Mouse (Mus musculus) forebrain, embryonic 10.5 days (tissue): ENCODE measurements at regions not wholly inside any gene's neighbourhood (a gene's known extent, or its start where the extent isn't known, plus 50 kb on each side); places are given as distances from the start of the nearest gene placed in this dataset.

Experiments
- DNase-seq: peaks from one replicate; pipeline ENCODE4 v3.0.0-alpha.2; 2017; ENCODE audit warnings: low spot score; ENCODE audit errors: extremely low spot score
- H3K27ac ChIP-seq: fragments of 300-500 bp; sonication (generic); 2 replicates; pipeline ENCODE4 v1.5.1; 2016; ENCODE audit warnings: mild to moderate bottlenecking
- H3K27me3 ChIP-seq: fragments of 300-500 bp; sonication (generic); 2 replicates; pipeline ENCODE4 v1.6.1; 2016; ENCODE audit warnings: mild to moderate bottlenecking; ENCODE audit not compliant: poor library complexity, severe bottlenecking
- H3K36me3 ChIP-seq: fragments of 300-500 bp; sonication (generic); replicated peaks from 2 replicates; pipeline ENCODE4 v1.6.1; 2016; ENCODE audit warnings: mild to moderate bottlenecking, moderate library complexity
- H3K4me1 ChIP-seq: fragments of 300-500 bp; sonication (generic); 2 replicates; pipeline ENCODE4 v1.6.1; 2016
- H3K4me3 ChIP-seq: fragments of 300-500 bp; sonication (generic); 2 replicates; pipeline ENCODE4 v1.5.1; 2016; ENCODE audit warnings: mild to moderate bottlenecking, moderate library complexity
- H3K9me3 ChIP-seq: fragments of 300-500 bp; sonication (generic); 2 replicates; pipeline ENCODE4 v1.6.1; 2016; ENCODE audit warnings: mild to moderate bottlenecking, moderate library complexity
- WGBS: fragments of 180-500 bp; shearing (Covaris S2); methylation state at CpG from one replicate; pipeline ENCODE4 v1.1.7; 2016; 5-methylcytosine and 5-hydroxymethylcytosine counted together

GRCm38 (mm10) chr2:172756472-172756860 is 183.7 kb downstream of the Bmp7 start:
- Histone ChIP-seq H3K4me1 (peaks cover 86% of the 10 kb centered on the region), H3K27ac (peak overlapping the region; percentile 80), H3K36me3 (no peaks in the 10 kb centered on the region), H3K4me3 (peak overlapping the region; percentile 3; the same call in 1 of the 2 replicates), H3K27me3 (peaks cover 100% of the 10 kb centered on the region), H3K9me3 (no peaks in the 10 kb centered on the region)
- WGBS, result 14% methylated on average over 8 of the region's 8 CpGs
- DNase-seq, result no peak

DNA sequence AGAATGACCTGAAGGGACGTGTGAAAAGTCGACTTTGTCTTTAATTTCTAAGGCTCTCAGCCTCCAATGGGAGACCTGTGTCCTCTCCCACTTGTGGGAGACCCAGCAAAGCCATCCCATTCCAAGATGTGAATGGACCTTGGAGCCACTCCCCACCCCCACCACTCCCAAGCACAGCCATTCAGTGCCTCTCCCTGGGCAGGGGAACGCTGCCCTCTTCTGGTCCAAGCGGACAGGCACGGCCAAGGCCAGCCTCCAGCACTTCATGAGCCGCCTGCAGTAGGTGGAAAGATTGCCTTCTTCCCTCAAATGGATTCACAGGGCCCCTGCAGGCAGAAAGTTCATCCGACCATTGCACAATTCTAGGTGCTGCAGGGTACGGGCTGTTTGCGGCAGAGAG is 181.6 kb downstream of the Bmp7 start:
- no peak overlapping the region for H3K4me3 ChIP-seq
- H3K36me3 ChIP-seq, result no peaks in the 10 kb centered on the region
- no peaks in the 10 kb centered on the region for H3K9me3 ChIP-seq
- DNase-seq, result peak; percentile 87
- 4% methylated on average over 9 of the region's 9 CpGs for WGBS
- H3K27me3 ChIP-seq, result peaks cover 100% of the 10 kb centered on the region
- H3K4me1 ChIP-seq, result peaks cover 71% of the 10 kb centered on the region
- H3K27ac ChIP-seq, result peak overlapping the region; percentile 80

DNA sequence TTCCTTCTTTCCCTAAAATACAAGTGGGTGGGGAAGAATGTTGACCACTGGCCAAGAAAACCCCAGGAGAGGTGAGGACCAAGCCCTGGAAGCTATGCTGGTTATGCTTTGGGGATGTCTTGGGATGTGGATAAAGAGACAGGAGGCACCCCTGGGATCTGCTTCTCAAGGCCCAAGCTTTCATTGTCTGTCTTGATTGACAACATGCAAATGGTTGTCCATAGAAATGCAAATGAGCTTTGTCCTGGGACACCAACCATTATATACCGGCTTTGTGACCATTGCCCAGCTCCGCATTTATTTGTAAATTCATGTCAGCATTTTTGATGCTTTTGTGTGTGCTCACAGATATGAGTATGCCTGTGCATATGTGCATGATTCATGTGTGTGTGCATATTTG is 174.9 kb downstream of the Bmp7 start:
- peaks cover 65% of the 10 kb centered on the region for H3K27me3 ChIP-seq
- no peak for DNase-seq
- H3K9me3 ChIP-seq, result no peaks in the 10 kb centered on the region
- peak overlapping the region; percentile 83 for H3K27ac ChIP-seq
- H3K36me3 ChIP-seq, result no peaks in the 10 kb centered on the region
- H3K4me3 ChIP-seq, result no peak overlapping the region
- 35% methylated on average over 2 of the region's 2 CpGs for WGBS
- peaks cover 55% of the 10 kb centered on the region for H3K4me1 ChIP-seq

GRCm38 (mm10) chr2:172766403-172766802 is 173.7 kb downstream of the Bmp7 start:
- no peaks in the 10 kb centered on the region for H3K36me3 ChIP-seq
- H3K9me3 ChIP-seq, result no peaks in the 10 kb centered on the region
- peaks cover 58% of the 10 kb centered on the region for H3K27me3 ChIP-seq
- WGBS, result 37% methylated on average over 7 of the region's 7 CpGs
- no peak for DNase-seq
- peak overlapping the region; percentile 83 for H3K27ac ChIP-seq
- H3K4me3 ChIP-seq, result no peak overlapping the region
- peaks cover 44% of the 10 kb centered on the region for H3K4me1 ChIP-seq

- Histone ChIP-seq H3K27me3 (peaks cover 49% of the 10 kb centered on the region), H3K27ac (no peak overlapping the region), H3K9me3 (no peaks in the 10 kb centered on the region), H3K36me3 (no peaks in the 10 kb centered on the region), H3K4me3 (no peak overlapping the region), H3K4me1 (peaks cover 42% of the 10 kb centered on the region)
- no peak for DNase-seq
- 87% methylated on average over 8 of the region's 8 CpGs for WGBS
Observed at GRCm38 (mm10) chr2:172768756-172769155, 171.4 kb downstream of the Bmp7 start.

- WGBS, result 86% methylated on average over 6 of the region's 6 CpGs
- no peak overlapping the region for H3K27ac ChIP-seq
- H3K4me1 ChIP-seq, result peaks cover 29% of the 10 kb centered on the region
- DNase-seq, result no peak
- no peaks in the 10 kb centered on the region for H3K36me3 ChIP-seq
- H3K4me3 ChIP-seq, result no peak overlapping the region
- no peaks in the 10 kb centered on the region for H3K9me3 ChIP-seq
- H3K27me3 ChIP-seq, result peaks cover 48% of the 10 kb centered on the region
Observed at GRCm38 (mm10) chr2:172770061-172770460, 170.1 kb downstream of the Bmp7 start.

- H3K9me3 ChIP-seq, result no peaks in the 10 kb centered on the region
- no peak overlapping the region for H3K27ac ChIP-seq
- H3K4me1 ChIP-seq, result peaks cover 24% of the 10 kb centered on the region
- DNase-seq, result no peak
- H3K27me3 ChIP-seq, result peaks cover 49% of the 10 kb centered on the region
- WGBS, result 91% methylated on average over 14 of the region's 14 CpGs
- H3K36me3 ChIP-seq, result no peaks in the 10 kb centered on the region
- no peak overlapping the region for H3K4me3 ChIP-seq
Observed at GRCm38 (mm10) chr2:172770606-172771005, 169.5 kb downstream of the Bmp7 start.

- WGBS, result 1% methylated on average over 2 of the region's 2 CpGs
- H3K27me3 ChIP-seq, result peaks cover 41% of the 10 kb centered on the region
- peaks cover 6% of the 10 kb centered on the region; the same call in 1 of the 2 replicates for H3K4me1 ChIP-seq
- no peak overlapping the region for H3K4me3 ChIP-seq
- no peak overlapping the region for H3K27ac ChIP-seq
- H3K36me3 ChIP-seq, result no peaks in the 10 kb centered on the region
- peak; percentile 80 for DNase-seq
- no peaks in the 10 kb centered on the region for H3K9me3 ChIP-seq
Observed at GRCm38 (mm10) chr2:172773176-172773575, 166.9 kb downstream of the Bmp7 start.

- no peaks in the 10 kb centered on the region for H3K36me3 ChIP-seq
- no peaks in the 10 kb centered on the region for H3K9me3 ChIP-seq
- peaks cover 33% of the 10 kb centered on the region for H3K4me1 ChIP-seq
- H3K27me3 ChIP-seq, result peaks cover 53% of the 10 kb centered on the region
- no peak for DNase-seq
- H3K27ac ChIP-seq, result peak overlapping the region; percentile 31; the same call in 1 of the 2 replicates
- 82% methylated on average over 12 of the region's 12 CpGs for WGBS
- no peak overlapping the region for H3K4me3 ChIP-seq
Observed at GRCm38 (mm10) chr2:172776485-172776884, 163.6 kb downstream of the Bmp7 start.

GRCm38 (mm10) chr2:172777774-172778173 is 162.3 kb downstream of the Bmp7 start:
- WGBS, result 82% methylated on average over 2 of the region's 2 CpGs
- H3K27ac ChIP-seq, result no peak overlapping the region
- no peaks in the 10 kb centered on the region for H3K9me3 ChIP-seq
- H3K4me1 ChIP-seq, result peaks cover 35% of the 10 kb centered on the region
- no peak for DNase-seq
- H3K36me3 ChIP-seq, result no peaks in the 10 kb centered on the region
- peaks cover 40% of the 10 kb centered on the region for H3K27me3 ChIP-seq
- no peak overlapping the region for H3K4me3 ChIP-seq

DNA sequence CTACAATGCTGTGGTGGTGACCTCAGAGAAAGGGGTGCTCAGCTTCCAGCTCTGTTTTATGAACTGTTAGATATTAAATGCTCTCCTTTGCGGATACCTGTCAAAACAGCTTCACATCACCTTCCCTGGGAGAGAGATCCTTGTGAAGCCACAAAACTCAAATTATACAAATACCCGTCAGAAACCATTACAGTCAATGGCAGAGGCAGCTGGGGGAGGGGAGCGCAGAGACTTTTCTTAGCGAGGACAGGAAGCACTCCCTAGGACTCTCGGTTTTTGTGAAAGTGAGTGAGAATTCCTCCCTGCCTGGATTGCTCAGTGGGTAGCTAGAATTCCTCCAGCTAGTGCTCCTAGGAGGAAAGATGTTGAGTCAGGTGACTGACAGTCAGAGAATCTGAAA is 161.0 kb downstream of the Bmp7 start:
- no peak for DNase-seq
- Histone ChIP-seq H3K27ac (no peak overlapping the region), H3K4me3 (no peak overlapping the region), H3K36me3 (no peaks in the 10 kb centered on the region), H3K27me3 (peaks cover 39% of the 10 kb centered on the region), H3K4me1 (peaks cover 33% of the 10 kb centered on the region), H3K9me3 (peaks cover 10% of the 10 kb centered on the region)
- WGBS, result 31% methylated on average over 5 of the region's 5 CpGs

DNA sequence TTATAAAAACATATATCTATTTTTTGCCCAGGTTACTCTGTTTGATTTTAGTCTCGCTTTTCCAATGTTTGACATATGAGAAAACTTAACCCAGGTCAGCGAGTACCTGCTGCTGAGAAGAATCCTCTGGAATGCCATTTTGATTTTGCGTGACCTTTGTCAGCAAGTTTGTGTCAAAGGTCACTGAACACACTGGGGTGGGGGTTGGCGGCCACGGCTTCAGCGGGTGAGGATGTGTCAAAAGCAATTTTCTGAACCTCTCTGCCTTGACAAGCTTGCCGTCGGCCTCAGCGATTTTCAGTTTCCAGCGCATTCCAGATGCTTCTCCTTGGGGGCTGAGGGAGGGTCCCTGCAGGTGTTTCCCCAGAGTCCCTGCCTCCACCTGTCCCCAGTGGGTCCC is 157.4 kb downstream of the Bmp7 start:
- peaks cover 55% of the 10 kb centered on the region for H3K27me3 ChIP-seq
- peaks cover 44% of the 10 kb centered on the region for H3K4me1 ChIP-seq
- 73% methylated on average over 10 of the region's 10 CpGs for WGBS
- H3K4me3 ChIP-seq, result no peak overlapping the region
- DNase-seq, result no peak
- H3K27ac ChIP-seq, result no peak overlapping the region
- peaks cover 13% of the 10 kb centered on the region for H3K9me3 ChIP-seq
- no peaks in the 10 kb centered on the region for H3K36me3 ChIP-seq

DNA sequence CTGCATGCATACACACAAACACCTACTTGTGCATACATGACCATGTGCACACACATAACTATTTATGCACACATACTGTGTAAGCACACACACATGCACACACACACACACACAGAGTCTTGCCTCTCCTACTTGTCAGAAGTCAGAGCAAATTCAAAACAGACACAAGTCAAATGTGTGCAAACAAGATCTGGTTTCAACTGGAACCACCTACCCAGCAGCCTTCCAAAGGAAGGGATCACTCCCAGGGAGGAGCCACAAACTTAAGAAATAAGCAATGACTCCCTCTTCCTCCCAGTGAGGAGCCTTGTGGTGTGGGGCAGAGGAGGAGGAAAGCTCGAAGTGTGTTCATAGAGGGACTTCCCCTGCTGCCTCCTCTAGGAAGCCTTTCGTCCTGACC is 153.8 kb downstream of the Bmp7 start:
- Histone ChIP-seq H3K27ac (no peak overlapping the region), H3K4me1 (peaks cover 40% of the 10 kb centered on the region), H3K27me3 (peaks cover 69% of the 10 kb centered on the region), H3K4me3 (no peak overlapping the region), H3K36me3 (no peaks in the 10 kb centered on the region), H3K9me3 (peaks cover 13% of the 10 kb centered on the region)
- WGBS, result 64% methylated on average over 2 of the region's 2 CpGs
- DNase-seq, result no peak
